Mouse (Mus musculus): ENCODE results near the gene Bdh1. TPM values are rescaled to one million over a fixed set of nuclear protein-coding genes. Genes with fewer than 3 reads are reported as not detected.

Gene Bdh1
- total RNA-seq, 1 experiment from 2014 or later: 3.1 TPM

Other genes starting within 250 kb of the Bdh1 start
- 44.5 and 62.5 TPM in 2 replicates for gene Acap2, start 221.0 kb upstream of the Bdh1 start, total RNA-seq (2017)
- 48.2 and 59.4 TPM in 2 replicates for gene Ppp1r2, start 147.0 kb upstream of the Bdh1 start, total RNA-seq (2017)
- 2.0 TPM in 1 of 2 replicates, not detected in the other for gene Apod, start 107.5 kb upstream of the Bdh1 start, total RNA-seq (2017)
- 85.6 and 88.4 TPM in 2 replicates for gene Dlg1, start 241.2 kb downstream of the Bdh1 start, total RNA-seq (2017)

All from hematopoietic stem cell, adult 5-6 weeks (primary cell).